In genomic region chr6:3505289-3505688, GRCm38 (mm10) we compare ENCODE assay signal across 17 mouse cellular contexts. TPM values are rescaled to one million over a fixed set of nuclear protein-coding genes. Genes with fewer than 3 reads are reported as not detected.
"Had no signal": no experiment of that assay in that cellular context is flagged by ENCODE, and none has a peak within 500 bp of the region (broad histone marks: within the 10 kb centered on the region; RNA-seq: fewer than 3 reads in every experiment).

No protein-coding gene starts in this region.

- H3K27me3 ChIP-seq: kidney, embryonic 15.5 days; limb, embryonic 15.5 days; liver, embryonic 13.5 days; lung, embryonic 15.5 days; megakaryocyte, embryonic 14.5 days; neural tube, embryonic 15.5 days had no signal

- H3K9me3 ChIP-seq: kidney, embryonic 15.5 days; limb, embryonic 15.5 days; liver, embryonic 13.5 days; lung, embryonic 15.5 days; megakaryocyte, embryonic 14.5 days; neural tube, embryonic 15.5 days had no signal

- H3K27ac ChIP-seq: kidney, embryonic 15.5 days; limb, embryonic 15.5 days; liver, embryonic 13.5 days; lung, embryonic 15.5 days; macrophage; neural tube, embryonic 15.5 days; stomach, postnatal 0 days had no signal

- H3K36me3 ChIP-seq: limb, embryonic 15.5 days; liver, embryonic 13.5 days; lung, embryonic 15.5 days; neural tube, embryonic 15.5 days had no signal

- H3K4me1 ChIP-seq: kidney, embryonic 15.5 days; limb, embryonic 15.5 days; lung, embryonic 15.5 days had no signal

- H3K4me2 ChIP-seq: kidney, embryonic 15.5 days; limb, embryonic 15.5 days; liver, embryonic 13.5 days; lung, embryonic 15.5 days; midbrain, embryonic 11.5 days; neural tube, embryonic 15.5 days had no signal

- DNase-seq: kidney, adult 2 months; kidney, postnatal 25 days; layer of hippocampus, adult 9-11 months; layer of hippocampus, postnatal 36 days; liver, embryonic 13.5 days; liver, postnatal 0 days; lung, postnatal 14 days; right cerebral cortex, adult 18-20 months; thymus, postnatal 14 days had no signal

- H3K4me3 ChIP-seq: kidney, embryonic 15.5 days; limb, embryonic 15.5 days; liver, embryonic 13.5 days; lung, embryonic 15.5 days; megakaryocyte, embryonic 14.5 days; neural tube, embryonic 15.5 days had no signal

- H3K9ac ChIP-seq: kidney, embryonic 15.5 days; limb, embryonic 15.5 days; liver, embryonic 13.5 days; liver, postnatal 0 days; lung, embryonic 15.5 days; neural tube, embryonic 15.5 days had no signal

- ATAC-seq: liver, postnatal 0 days had no signal

RNA-seq across cellular contexts. Expression of gene Hepacam2, which starts 7.2 kb away (rescaled TPM):
- polyA plus RNA-seq: liver, embryonic 13.5 days had no signal
